Mouse (Mus musculus): ENCODE data around the gene Pex12.

- TF ChIP-seq CTCF (IDR thresholded peaks at IDR 0.05; ENCODE audit: low read depth), result no peak
- peak; percentile 59; the same call in 1 of the 2 replicates for TF ChIP-seq EP300 (IDR thresholded peaks at IDR 0.05; ENCODE audit: low read depth)
Measured at GRCm38 (mm10) chr11:83271151-83271950, 31.0 kb downstream of the Pex12 start.
